Mouse (Mus musculus) B cell, adult 62 days (primary cell): ENCODE measurements around the gene Lrrc47. TPM values are rescaled to one million over a fixed set of nuclear protein-coding genes. Genes with fewer than 3 reads are reported as not detected.

Experiments
- total RNA-seq: library from RNA; stranded (reverse); gene quantifications from 4 replicates; pipeline ENCODE4 v1.2.4, GENCODE M21; 2023

Gene Lrrc47
- total RNA-seq: 67.6 to 74.5 TPM (median 71.3 TPM) in 4 replicates

DNA sequence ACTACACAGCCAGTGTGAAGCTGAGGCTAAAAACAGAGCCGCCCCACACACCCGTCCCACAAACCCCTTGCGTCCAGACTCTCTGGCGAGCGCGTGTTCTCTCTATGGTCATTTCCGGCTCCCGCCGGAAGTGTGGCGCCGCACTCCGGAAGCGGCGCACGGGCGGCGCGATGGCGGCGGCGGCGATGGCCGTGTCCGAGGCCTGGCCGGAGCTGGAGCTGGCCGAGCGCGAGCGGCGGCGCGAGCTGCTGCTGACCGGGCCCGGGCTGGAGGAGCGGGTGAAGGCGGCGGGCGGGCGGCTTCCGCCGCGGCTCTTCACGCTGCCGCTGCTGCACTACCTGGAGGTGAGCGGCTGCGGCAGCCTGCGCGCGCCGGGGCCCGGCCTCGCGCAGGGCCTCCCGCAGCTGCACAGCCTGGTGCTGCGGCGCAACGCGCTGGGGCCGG is at the start of gene Lrrc47:
Gene Lrrc47 (plus strand): TSS at position 86 of the 444 bp plus-strand sequence.

DNA sequence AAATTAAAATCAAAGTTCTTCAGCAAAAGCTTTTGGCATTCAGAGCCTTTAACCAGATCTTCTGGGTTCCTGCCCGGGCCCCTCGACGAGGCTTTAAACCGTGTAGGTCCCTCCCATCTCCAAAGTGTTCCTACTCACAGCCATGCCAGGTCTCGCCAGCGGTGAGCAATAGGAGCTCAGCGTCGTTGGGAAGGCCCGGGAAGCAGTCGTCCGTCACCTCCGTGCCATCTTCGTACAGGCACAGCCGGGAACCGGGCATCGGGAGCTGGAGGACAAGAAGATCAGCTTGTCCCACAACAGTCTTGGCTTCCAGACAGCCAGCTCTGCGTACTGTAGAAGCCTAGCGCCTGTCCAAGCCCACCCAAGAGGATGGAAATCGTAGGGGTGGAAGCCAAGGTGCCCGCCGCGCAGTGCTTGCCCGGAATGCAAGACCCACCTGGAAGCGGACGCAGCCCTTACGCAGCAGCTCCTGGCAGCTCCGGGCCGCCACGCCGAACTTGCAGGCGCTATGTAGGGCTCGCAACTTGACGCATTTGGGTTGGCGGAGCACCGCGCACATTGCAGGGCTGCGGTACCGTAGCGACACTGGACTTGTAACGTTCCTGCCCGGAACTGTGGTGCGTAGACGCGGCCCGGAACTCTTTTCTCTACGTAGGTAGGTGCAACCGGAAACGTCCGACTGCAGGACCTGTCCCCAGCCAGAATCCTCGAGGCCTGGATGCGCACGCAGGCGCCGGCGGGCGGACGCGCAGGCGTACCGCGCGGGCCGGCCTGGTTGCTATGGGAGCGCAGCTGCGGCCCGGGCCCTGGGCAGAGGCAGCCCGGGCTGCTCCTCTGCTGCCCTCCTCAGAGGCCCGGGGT is 36.9 kb upstream of the Lrrc47 start, which contains the start of the genes Dffb and Cep104:
Gene Dffb (minus strand): TSS at position 696 of the 861 bp plus-strand sequence.
Gene Cep104 (plus strand): TSS at position 764 of the 861 bp plus-strand sequence.

GRCm38 (mm10) chr4:154025641-154026440 is 14.3 kb downstream of the Lrrc47 start, which contains the start of gene Smim1:
Gene Smim1 (minus strand): TSS chr4:154026230.

DNA sequence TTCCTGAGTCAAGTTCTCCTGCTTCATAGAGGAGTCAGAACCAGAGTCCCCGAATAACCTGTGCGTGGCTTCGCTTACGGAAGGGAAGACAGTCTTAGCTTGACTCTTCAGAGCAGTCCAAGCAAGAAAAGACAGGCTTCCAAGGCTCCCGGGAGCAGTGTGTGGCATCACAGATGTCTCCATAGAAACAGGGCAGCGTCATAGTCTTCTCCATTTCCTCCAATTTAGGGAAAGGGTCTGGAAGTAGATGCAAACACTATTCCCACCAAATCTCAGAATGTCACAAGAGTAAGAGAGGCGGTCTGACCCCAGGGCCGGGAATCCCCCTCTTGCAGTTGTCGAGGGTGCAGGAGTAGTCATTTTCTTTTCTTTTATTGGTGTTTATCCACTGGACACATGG is 31.0 kb downstream of the Lrrc47 start, which contains the start of gene Ccdc27:
Gene Ccdc27 (minus strand): TSS at position 101 of the 400 bp plus-strand sequence.

Other genes starting within 250 kb of the Lrrc47 start
- gene A430005L14Rik, start 54.5 kb upstream of the Lrrc47 start, total RNA-seq: 12.7 to 25.2 TPM (median 20.2 TPM) in 4 replicates
- 19.2 to 36.3 TPM (median 23.8 TPM) in 4 replicates for gene Dffb, start 36.6 kb upstream of the Lrrc47 start, total RNA-seq
- gene Cep104, start 36.5 kb upstream of the Lrrc47 start, total RNA-seq: 19.0 to 29.5 TPM (median 25.7 TPM) in 4 replicates
- not detected in 4 replicates for gene Smim1, start 14.5 kb downstream of the Lrrc47 start, total RNA-seq
- not detected in 4 replicates for gene Ccdc27, start 30.9 kb downstream of the Lrrc47 start, total RNA-seq
- not detected in 4 replicates for gene Trp73, start 128.5 kb downstream of the Lrrc47 start, total RNA-seq
- 13.2 to 20.7 TPM (median 16.9 TPM) in 4 replicates for gene Wrap73, start 130.6 kb downstream of the Lrrc47 start, total RNA-seq
- gene Tprgl, start 148.9 kb downstream of the Lrrc47 start, total RNA-seq: 118 to 128 TPM (median 125 TPM) in 4 replicates
- gene Megf6, start 159.0 kb downstream of the Lrrc47 start, total RNA-seq: 0.09 to 0.63 TPM in 2 of 4 replicates, not detected in the others